Comparison of ENCODE assay signal across 13 mouse cellular contexts in the genomic region with DNA sequence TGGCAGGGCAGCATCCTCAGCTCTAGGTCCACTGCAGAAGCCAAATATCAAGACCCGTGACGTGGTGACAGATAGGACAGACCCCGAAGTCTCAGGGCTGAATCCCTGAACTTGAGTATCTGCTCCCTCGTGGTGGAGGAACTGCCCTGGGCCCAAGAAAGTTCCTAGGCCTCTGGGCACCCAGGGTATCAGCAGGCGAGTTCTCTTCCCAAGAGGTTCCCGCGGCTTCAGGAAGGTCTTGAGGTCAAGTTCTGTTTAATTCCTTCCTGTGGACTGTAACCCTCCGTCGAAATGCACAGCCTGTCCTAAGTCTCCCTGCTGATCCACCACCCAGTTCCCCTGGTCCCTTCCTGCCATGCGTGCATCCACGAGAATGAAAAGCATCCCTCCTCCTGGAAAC. TPM values are rescaled to one million over a fixed set of nuclear protein-coding genes. Genes with fewer than 3 reads are reported as not detected.
DNase-seq lines count a peak whose midpoint lies in the region; ATAC-seq and TF ChIP-seq lines count a peak whose summit lies in the region.
"Had no signal": no experiment of that assay in that cellular context is flagged by ENCODE, and none has a peak within 500 bp of the region (broad histone marks: within the 10 kb centered on the region; RNA-seq: fewer than 3 reads in every experiment).

No protein-coding gene starts in this region.

- no peak for ATAC-seq in heart, embryonic 12.5 days (ENCODE audit: insufficient number of reproducible peaks, low FRiP score)
- ATAC-seq in lung, embryonic 15.5 days (ENCODE audit: borderline replicate concordance, extremely low read depth, low FRiP score, low TSS enrichment): no peak
- no peak for ATAC-seq in heart, postnatal 0 days (ENCODE audit: insufficient read depth, low read depth)
- no peak for ATAC-seq in stomach, embryonic 14.5 days (ENCODE audit: insufficient number of reproducible peaks, insufficient read depth, low FRiP score, low read depth)
- ATAC-seq: hindbrain, embryonic 16.5 days had no signal

- peak overlapping the region; percentile 81 for H3K4me2 ChIP-seq in heart, embryonic 12.5 days
- H3K4me2 ChIP-seq in lung, embryonic 15.5 days: peak overlapping the region; percentile 81
- H3K4me2 ChIP-seq in heart, postnatal 0 days (ENCODE audit: low read depth, low read length): peak overlapping the region; percentile 74
- H3K4me2 ChIP-seq in stomach, embryonic 14.5 days (replicated peaks; ENCODE audit: low read depth, low read length): peak overlapping the region; percentile 86

- H3K27me3 ChIP-seq in heart, embryonic 12.5 days (replicated peaks): peaks cover 4% of the 10 kb centered on the region; the same call in 1 of the 2 replicates
- H3K27me3 ChIP-seq in heart, embryonic 10.5 days (ENCODE audit: insufficient read depth, poor library complexity, severe bottlenecking): no peaks in the 10 kb centered on the region
- H3K27me3 ChIP-seq in lung, embryonic 15.5 days: no peaks in the 10 kb centered on the region
- H3K27me3 ChIP-seq in heart, postnatal 0 days (ENCODE audit: control insufficient read depth, insufficient read depth, low read length): no peaks in the 10 kb centered on the region
- no peaks in the 10 kb centered on the region for H3K27me3 ChIP-seq in stomach, embryonic 14.5 days (ENCODE audit: control insufficient read depth, insufficient read depth, low read length)

- peaks cover 54% of the 10 kb centered on the region for H3K4me1 ChIP-seq in heart, embryonic 12.5 days (replicated peaks)
- peaks cover 54% of the 10 kb centered on the region for H3K4me1 ChIP-seq in heart, embryonic 10.5 days
- peaks cover 52% of the 10 kb centered on the region for H3K4me1 ChIP-seq in lung, embryonic 15.5 days
- peaks cover 35% of the 10 kb centered on the region for H3K4me1 ChIP-seq in heart, postnatal 0 days (ENCODE audit: control insufficient read depth, insufficient read depth)
- H3K4me1 ChIP-seq in stomach, embryonic 14.5 days (ENCODE audit: control insufficient read depth, insufficient read depth, low read length): peaks cover 54% of the 10 kb centered on the region

- 66% methylated on average over 11 of the region's 11 CpGs for WGBS in heart, embryonic 12.5 days
- WGBS in heart, embryonic 10.5 days: 73% methylated on average over 11 of the region's 11 CpGs
- 59% methylated on average over 11 of the region's 11 CpGs for WGBS in lung, embryonic 15.5 days
- WGBS in heart, postnatal 0 days: 75% methylated on average over 11 of the region's 11 CpGs
- WGBS in stomach, embryonic 14.5 days: 76% methylated on average over 11 of the region's 11 CpGs

- H3K36me3 ChIP-seq in heart, embryonic 12.5 days: peaks cover 14% of the 10 kb centered on the region
- peaks cover 23% of the 10 kb centered on the region for H3K36me3 ChIP-seq in heart, embryonic 10.5 days
- peaks cover 22% of the 10 kb centered on the region for H3K36me3 ChIP-seq in lung, embryonic 15.5 days
- H3K36me3 ChIP-seq in heart, postnatal 0 days (replicated peaks; ENCODE audit: control insufficient read depth, insufficient read depth, low read length): peaks cover 17% of the 10 kb centered on the region; the same call in 1 of the 2 replicates
- H3K36me3 ChIP-seq in stomach, embryonic 14.5 days (ENCODE audit: control insufficient read depth, insufficient read depth, low read length): peaks cover 15% of the 10 kb centered on the region

- H3K9me3 ChIP-seq in heart, embryonic 12.5 days (replicated peaks): no peaks in the 10 kb centered on the region
- H3K9me3 ChIP-seq in heart, embryonic 10.5 days: no peaks in the 10 kb centered on the region
- no peaks in the 10 kb centered on the region for H3K9me3 ChIP-seq in lung, embryonic 15.5 days
- H3K9me3 ChIP-seq in heart, postnatal 0 days (replicated peaks; ENCODE audit: control insufficient read depth, low read length): no peaks in the 10 kb centered on the region
- no peaks in the 10 kb centered on the region for H3K9me3 ChIP-seq in stomach, embryonic 14.5 days (ENCODE audit: control insufficient read depth, low read depth, low read length)

- H3K9ac ChIP-seq in heart, embryonic 12.5 days: no peak overlapping the region
- no peak overlapping the region for H3K9ac ChIP-seq in lung, embryonic 15.5 days
- H3K9ac ChIP-seq in heart, postnatal 0 days (replicated peaks; ENCODE audit: low read depth, low read length): no peak overlapping the region
- no peak overlapping the region for H3K9ac ChIP-seq in stomach, embryonic 14.5 days (replicated peaks; ENCODE audit: low read depth, low read length)

- H3K4me3 ChIP-seq in heart, embryonic 12.5 days: no peak overlapping the region
- no peak overlapping the region for H3K4me3 ChIP-seq in heart, embryonic 10.5 days
- H3K4me3 ChIP-seq in lung, embryonic 15.5 days: no peak overlapping the region
- peak overlapping the region; percentile 59; the same call in 1 of the 2 replicates for H3K4me3 ChIP-seq in heart, postnatal 0 days (ENCODE audit: low read depth, low read length)
- 0 out of 2 replicates have a peak overlapping the region, but pooled peaks have one; percentile 74 for H3K4me3 ChIP-seq in stomach, embryonic 14.5 days (ENCODE audit: low read depth, low read length)

- TF ChIP-seq CTCF in heart, postnatal 0 days (IDR thresholded peaks at IDR 0.05; ENCODE audit: low read depth): no peak

- DNase-seq in heart, embryonic 10.5 days (ENCODE audit: low spot score): no peak
- no peak for DNase-seq in lung, postnatal 10 days
- no peak for DNase-seq in heart, postnatal 0 days (ENCODE audit: low spot score)
- DNase-seq in thymus, postnatal 25 days: no peak
- DNase-seq in spleen, postnatal 10 days (ENCODE audit: low spot score in 2 of 2): no peak
- DNase-seq: cerebellum, postnatal 25 days; right cerebral cortex, adult 18-20 months had no signal

- no peak for TF ChIP-seq EP300 in heart, postnatal 0 days (IDR thresholded peaks at IDR 0.05; ENCODE audit: low read depth)

- no peak overlapping the region for H3K27ac ChIP-seq in heart, embryonic 12.5 days (ENCODE audit: poor library complexity, severe bottlenecking)
- H3K27ac ChIP-seq in heart, embryonic 10.5 days: no peak overlapping the region
- no peak overlapping the region for H3K27ac ChIP-seq in lung, embryonic 15.5 days
- no peak overlapping the region for H3K27ac ChIP-seq in heart, postnatal 0 days (ENCODE audit: low read depth)
- peak overlapping the region; percentile 0; the same call in 1 of the 2 replicates for H3K27ac ChIP-seq in stomach, embryonic 14.5 days (ENCODE audit: low read length)

RNA-seq across cellular contexts. Expression of a gene that starts 2.6 kb away (rescaled TPM):
- not detected in 2 replicates for polyA plus RNA-seq in heart, embryonic 12.5 days (2016; fragmentation: Nextera tagmentation; extraction: Ambion mirVana)
- polyA plus RNA-seq in heart, embryonic 10.5 days (2016; fragmentation: Nextera tagmentation; extraction: Ambion mirVana): not detected in 2 replicates
- polyA plus RNA-seq in lung, embryonic 15.5 days (2015; fragmentation: Nextera tagmentation; extraction: Ambion mirVana): not detected in 2 replicates
- not detected in 2 replicates for total RNA-seq in heart, postnatal 0 days (2014; rRNA removed; ENCODE audit: low replicate concordance)
- polyA plus RNA-seq in heart, postnatal 0 days (2015; fragmentation: Nextera tagmentation; extraction: Ambion mirVana): 0.36 TPM in 1 of 2 replicates, not detected in the other
- polyA plus RNA-seq in stomach, embryonic 14.5 days (2014; fragmentation: Nextera tagmentation; extraction: Ambion mirVana): not detected in 2 replicates
- total RNA-seq: layer of hippocampus, postnatal 14 days had no signal
- polyA plus RNA-seq: hindbrain, embryonic 16.5 days; testis, adult 2 months had no signal

RNA-seq across cellular contexts. Expression of a gene that starts 2.7 kb away (rescaled TPM):
- 442 and 446 TPM in 2 replicates for polyA plus RNA-seq in heart, embryonic 12.5 days (2016; fragmentation: Nextera tagmentation; extraction: Ambion mirVana)
- 402 and 508 TPM in 2 replicates for polyA plus RNA-seq in heart, embryonic 10.5 days (2016; fragmentation: Nextera tagmentation; extraction: Ambion mirVana)
- 925 and 963 TPM in 2 replicates for polyA plus RNA-seq in lung, embryonic 15.5 days (2015; fragmentation: Nextera tagmentation; extraction: Ambion mirVana)
- 172 and 232 TPM in 2 replicates for total RNA-seq in heart, postnatal 0 days (2014; rRNA removed; ENCODE audit: low replicate concordance)
- 516 and 534 TPM in 2 replicates for polyA plus RNA-seq in heart, postnatal 0 days (2015; fragmentation: Nextera tagmentation; extraction: Ambion mirVana)
- 1,395 and 1,501 TPM in 2 replicates for polyA plus RNA-seq in stomach, embryonic 14.5 days (2014; fragmentation: Nextera tagmentation; extraction: Ambion mirVana)

RNA-seq across cellular contexts. Expression of a gene that starts 3.0 kb away (rescaled TPM):
- polyA plus RNA-seq in heart, embryonic 12.5 days (2016; fragmentation: Nextera tagmentation; extraction: Ambion mirVana): 1.8 and 2.0 TPM in 2 replicates
- polyA plus RNA-seq in heart, embryonic 10.5 days (2016; fragmentation: Nextera tagmentation; extraction: Ambion mirVana): 1.8 and 2.3 TPM in 2 replicates
- 2.8 and 4.0 TPM in 2 replicates for polyA plus RNA-seq in lung, embryonic 15.5 days (2015; fragmentation: Nextera tagmentation; extraction: Ambion mirVana)
- total RNA-seq in heart, postnatal 0 days (2014; rRNA removed; ENCODE audit: low replicate concordance): 3.4 TPM in 1 of 2 replicates, not detected in the other
- 0.56 and 0.87 TPM in 2 replicates for polyA plus RNA-seq in heart, postnatal 0 days (2015; fragmentation: Nextera tagmentation; extraction: Ambion mirVana)
- 2.0 and 2.6 TPM in 2 replicates for polyA plus RNA-seq in stomach, embryonic 14.5 days (2014; fragmentation: Nextera tagmentation; extraction: Ambion mirVana)
- total RNA-seq: layer of hippocampus, postnatal 14 days had no signal

RNA-seq across cellular contexts. Expression of a gene that starts 11.9 kb away (rescaled TPM):
- polyA plus RNA-seq in heart, embryonic 12.5 days (2016; fragmentation: Nextera tagmentation; extraction: Ambion mirVana): 13.7 and 13.9 TPM in 2 replicates
- 13.7 and 16.1 TPM in 2 replicates for polyA plus RNA-seq in heart, embryonic 10.5 days (2016; fragmentation: Nextera tagmentation; extraction: Ambion mirVana)
- polyA plus RNA-seq in lung, embryonic 15.5 days (2015; fragmentation: Nextera tagmentation; extraction: Ambion mirVana): 18.7 and 21.0 TPM in 2 replicates
- total RNA-seq in heart, postnatal 0 days (2014; rRNA removed; ENCODE audit: low replicate concordance): 13.8 and 16.3 TPM in 2 replicates
- 5.8 and 5.9 TPM in 2 replicates for polyA plus RNA-seq in heart, postnatal 0 days (2015; fragmentation: Nextera tagmentation; extraction: Ambion mirVana)
- polyA plus RNA-seq in stomach, embryonic 14.5 days (2014; fragmentation: Nextera tagmentation; extraction: Ambion mirVana): 28.7 and 31.0 TPM in 2 replicates

RNA-seq across cellular contexts. Expression of a gene that starts 13.9 kb away (rescaled TPM):
- 3.0 and 3.1 TPM in 2 replicates for polyA plus RNA-seq in heart, embryonic 12.5 days (2016; fragmentation: Nextera tagmentation; extraction: Ambion mirVana)
- 3.6 and 12.5 TPM in 2 replicates for polyA plus RNA-seq in heart, embryonic 10.5 days (2016; fragmentation: Nextera tagmentation; extraction: Ambion mirVana)
- polyA plus RNA-seq in lung, embryonic 15.5 days (2015; fragmentation: Nextera tagmentation; extraction: Ambion mirVana): 47.1 and 54.5 TPM in 2 replicates
- total RNA-seq in heart, postnatal 0 days (2014; rRNA removed; ENCODE audit: low replicate concordance): 1.4 and 23.1 TPM in 2 replicates
- polyA plus RNA-seq in heart, postnatal 0 days (2015; fragmentation: Nextera tagmentation; extraction: Ambion mirVana): 4.1 and 6.6 TPM in 2 replicates
- 241 and 289 TPM in 2 replicates for polyA plus RNA-seq in stomach, embryonic 14.5 days (2014; fragmentation: Nextera tagmentation; extraction: Ambion mirVana)

Comparison
In these comparisons a context has a peak if more than half of its experiments do, and no peak if none do; other contexts are left out.
1. H3K4me3 ChIP-seq: peak in heart, postnatal 0 days (single experiment) and stomach, embryonic 14.5 days (single experiment); none in heart, embryonic 12.5 days (single experiment), heart, embryonic 10.5 days (single experiment) and lung, embryonic 15.5 days (single experiment).
2. Peak in every context shown above with its lines, with median percentiles within 50 percentile points of each other: H3K4me2 ChIP-seq.